Mouse (Mus musculus) megakaryocyte, embryonic 14.5 days (primary cell): Measurements from ENCODE around the gene Fndc11.

Experiments used
- FLI1 ChIP-seq: IDR thresholded peaks from 2 replicates; pipeline ENCODE4 v1.6.1; 2012; ENCODE audit warnings: low read length, inconsistent platforms, mixed read lengths
- GATA1 ChIP-seq: IDR thresholded peaks from 3 replicates; pipeline ENCODE4 v1.6.1; 2012; ENCODE audit warnings: mixed read lengths, low read length, inconsistent platforms, borderline replicate concordance

GRCm38 (mm10) chr2:181191936-181192335, 27.9 kb upstream of the Fndc11 start:
- TF ChIP-seq GATA1 = no peak
- no peak for TF ChIP-seq FLI1
